Mouse (Mus musculus) heart, embryonic 11.5 days (tissue): ENCODE results near the gene Slc35f6. TPM values are rescaled to one million over a fixed set of nuclear protein-coding genes. Genes with fewer than 3 reads are reported as not detected.

ENCODE experiments used
- ATAC-seq: fragments of 200-750 bp; cut with Nextera tagmentation; replicated peaks from 2 replicates; pipeline ENCODE4 v1.8.0; 2017; ENCODE audit warnings: moderate library complexity; ENCODE audit not compliant: insufficient number of reproducible peaks, low FRiP score, low TSS enrichment
- H3K27ac ChIP-seq: fragments of 300-500 bp; sonication (generic); 2 replicates; pipeline ENCODE4 v1.5.1; 2014; ENCODE audit warnings: mild to moderate bottlenecking, low read depth, low read length
- H3K27me3 ChIP-seq: fragments of 300-500 bp; sonication (generic); 2 replicates; pipeline ENCODE4 v1.6.1; 2014; ENCODE audit warnings: mild to moderate bottlenecking, low read length, mixed read lengths; ENCODE audit not compliant: control insufficient read depth, insufficient read depth
- H3K36me3 ChIP-seq: fragments of 300-500 bp; sonication (generic); 2 replicates; pipeline ENCODE4 v1.6.1; 2014; ENCODE audit warnings: mild to moderate bottlenecking, low read length, moderate library complexity, mixed read lengths; ENCODE audit not compliant: control insufficient read depth, insufficient read depth
- H3K4me1 ChIP-seq: fragments of 300-500 bp; sonication (generic); 2 replicates; pipeline ENCODE4 v1.6.1; 2014; ENCODE audit warnings: low read length; ENCODE audit not compliant: control insufficient read depth, insufficient read depth
- H3K4me2 ChIP-seq: fragments of 300-500 bp; sonication (generic); 2 replicates; pipeline ENCODE4 v1.6.1; 2014; ENCODE audit warnings: mild to moderate bottlenecking, moderate library complexity
- H3K4me3 ChIP-seq: fragments of 300-500 bp; sonication (generic); 2 replicates; pipeline ENCODE4 v1.5.1; 2014; ENCODE audit warnings: low read depth, low read length
- H3K9ac ChIP-seq: fragments of 300-500 bp; sonication (generic); 2 replicates; pipeline ENCODE4 v1.6.1; 2014; ENCODE audit warnings: mild to moderate bottlenecking, low read depth, low read length, moderate library complexity
- H3K9me3 ChIP-seq: fragments of 300-500 bp; sonication (generic); replicated peaks from 2 replicates; pipeline ENCODE4 v1.6.1; 2016; ENCODE audit warnings: low read length; ENCODE audit not compliant: control insufficient read depth
- WGBS: fragments of 180-500 bp; shearing (Covaris S2); extraction: QIAGEN DNeasy Blood & Tissue Kit; methylation state at CpG from one replicate; pipeline ENCODE4 v1.1.7; 2014; ENCODE audit not compliant: insufficient replicate concordance; 5-methylcytosine and 5-hydroxymethylcytosine counted together
- polyA plus RNA-seq: library from polyadenylated mRNA; unstranded; fragments of >200 nt; fragmentation: Nextera tagmentation; extraction: Ambion mirVana; gene quantifications from 2 replicates; pipeline ENCODE4 v1.2.1, GENCODE M21; 2014

Gene Slc35f6
- polyA plus RNA-seq, 1 experiment from 2014 or later: 22.9 TPM

DNA sequence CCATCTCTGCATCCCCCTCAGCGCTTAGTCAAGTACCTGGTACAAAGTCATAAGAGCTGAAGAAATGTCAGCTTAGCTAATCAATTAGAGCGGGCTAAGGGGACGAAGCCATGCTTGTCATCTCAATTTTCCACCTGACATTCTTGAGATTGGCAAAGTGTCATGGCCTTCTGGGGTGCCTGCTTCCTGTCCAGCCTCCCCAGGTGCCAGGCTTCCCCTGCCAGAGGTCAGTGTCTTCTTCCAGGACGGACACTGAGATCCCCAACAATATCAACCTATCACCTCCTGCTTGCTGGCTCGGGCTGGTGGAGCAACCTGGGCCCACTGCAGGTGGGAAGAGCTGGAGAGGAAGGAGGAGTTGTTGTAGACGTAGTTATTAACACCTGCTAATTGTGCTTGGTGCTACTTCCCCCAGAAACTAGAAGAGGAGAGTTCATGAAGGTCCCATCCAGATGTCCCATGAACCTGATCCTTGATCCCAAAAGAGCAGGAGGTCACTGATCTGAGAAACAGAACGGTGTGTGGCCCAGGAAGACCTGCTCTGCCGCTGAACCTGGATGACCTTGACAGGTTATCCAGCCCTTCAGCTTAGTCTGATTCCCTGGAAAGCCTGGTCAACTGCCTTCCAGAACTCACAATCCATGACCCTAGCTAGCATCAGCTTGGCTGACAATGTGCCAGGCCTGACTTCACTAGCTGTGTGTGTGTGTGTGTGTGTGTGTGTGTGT, 37.7 kb upstream of the Slc35f6 start:
- Histone ChIP-seq H3K4me2 (no peak overlapping the region), H3K27me3 (no peaks in the 10 kb centered on the region), H3K9ac (no peak overlapping the region), H3K36me3 (no peaks in the 10 kb centered on the region), H3K27ac (no peak overlapping the region), H3K4me3 (no peak overlapping the region), H3K4me1 (peaks cover 36% of the 10 kb centered on the region), H3K9me3 (no peaks in the 10 kb centered on the region)
- 73% methylated on average over 8 of the region's 8 CpGs for WGBS
- ATAC-seq: no peak

DNA sequence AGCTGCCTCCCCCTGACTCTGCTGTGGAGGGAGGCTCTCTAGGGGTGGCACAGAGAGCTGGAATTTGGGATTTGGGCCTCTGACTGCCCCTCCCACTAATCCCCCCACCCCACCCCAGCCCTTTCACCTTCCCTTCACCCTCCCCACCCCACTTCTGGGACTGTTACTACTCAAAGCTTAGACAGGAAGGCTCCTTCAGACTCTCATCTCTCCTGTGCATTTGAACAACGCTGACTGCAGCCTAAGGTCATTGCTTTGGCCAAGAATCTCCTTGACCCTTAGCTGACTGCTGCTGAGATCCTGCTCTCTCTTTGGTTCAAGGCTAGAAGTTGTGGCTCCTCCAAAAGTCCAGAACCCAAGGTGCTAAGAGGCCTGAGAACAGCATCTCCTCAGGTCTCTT, 36.6 kb upstream of the Slc35f6 start:
- H3K27me3 ChIP-seq: no peaks in the 10 kb centered on the region
- peak overlapping the region; percentile 2; the same call in 1 of the 2 replicates for H3K9ac ChIP-seq
- no peaks in the 10 kb centered on the region for H3K9me3 ChIP-seq
- H3K4me2 ChIP-seq: no peak overlapping the region
- peaks cover 39% of the 10 kb centered on the region for H3K4me1 ChIP-seq
- 74% methylated on average over 1 of the region's 1 CpGs for WGBS
- no peak overlapping the region for H3K27ac ChIP-seq
- no peaks in the 10 kb centered on the region for H3K36me3 ChIP-seq
- no peak overlapping the region for H3K4me3 ChIP-seq
- no peak for ATAC-seq

DNA sequence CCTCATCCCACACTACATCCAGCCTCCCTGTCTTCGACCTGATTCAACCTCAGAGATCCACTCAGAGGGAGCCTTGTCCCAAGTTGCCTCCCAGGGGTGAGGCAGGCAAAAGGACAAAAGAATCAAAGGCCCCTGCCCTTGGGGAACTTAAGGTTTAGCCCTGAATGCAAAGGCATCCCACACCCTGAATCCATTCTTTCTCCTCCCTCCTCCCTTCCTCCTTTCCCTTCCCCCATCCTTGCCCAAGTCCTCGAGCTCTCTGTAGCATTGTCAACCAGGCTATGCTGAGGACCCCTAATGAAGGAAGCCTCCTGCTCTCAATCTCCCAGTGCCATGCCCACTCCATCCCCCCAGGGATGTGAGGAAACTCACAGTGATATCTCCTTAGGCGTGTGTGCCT, 36.0 kb upstream of the Slc35f6 start:
- no peak overlapping the region for H3K4me2 ChIP-seq
- 0 out of 2 replicates have a peak, but pooled peaks cover 2% of the 10 kb centered on the region for H3K27me3 ChIP-seq
- H3K4me1 ChIP-seq: peaks cover 40% of the 10 kb centered on the region
- no peaks in the 10 kb centered on the region for H3K36me3 ChIP-seq
- no peaks in the 10 kb centered on the region for H3K9me3 ChIP-seq
- H3K4me3 ChIP-seq: no peak overlapping the region
- 57% methylated on average over 3 of the region's 3 CpGs for WGBS
- H3K27ac ChIP-seq: no peak overlapping the region
- no peak overlapping the region for H3K9ac ChIP-seq
- ATAC-seq: no peak

DNA sequence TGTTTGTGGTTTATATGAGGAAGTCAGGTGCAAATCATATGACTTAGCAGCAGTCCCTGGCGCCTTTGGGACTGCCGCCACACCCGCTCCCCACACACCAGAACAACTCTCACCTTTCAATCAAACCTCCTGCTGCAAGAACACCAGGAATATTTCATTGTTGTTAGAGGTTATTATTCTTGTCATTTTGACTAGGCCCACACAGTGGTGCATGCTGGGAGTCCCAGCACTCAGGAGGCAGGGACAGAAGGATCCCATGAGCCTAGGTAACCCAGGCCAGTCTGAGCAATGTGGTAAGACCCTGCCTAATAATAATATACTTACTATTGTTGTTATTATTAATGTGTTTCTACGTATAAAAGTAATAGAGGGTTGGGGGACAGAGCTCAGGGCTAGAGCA, 35.2 kb upstream of the Slc35f6 start:
- no peak for ATAC-seq
- no peak overlapping the region for H3K9ac ChIP-seq
- H3K4me3 ChIP-seq: no peak overlapping the region
- peaks cover 48% of the 10 kb centered on the region for H3K4me1 ChIP-seq
- H3K9me3 ChIP-seq: no peaks in the 10 kb centered on the region
- no peaks in the 10 kb centered on the region for H3K36me3 ChIP-seq
- 89% methylated on average over 4 of the region's 4 CpGs for WGBS
- 0 out of 2 replicates have a peak, but pooled peaks cover 2% of the 10 kb centered on the region for H3K27me3 ChIP-seq
- H3K27ac ChIP-seq: no peak overlapping the region
- H3K4me2 ChIP-seq: no peak overlapping the region

DNA sequence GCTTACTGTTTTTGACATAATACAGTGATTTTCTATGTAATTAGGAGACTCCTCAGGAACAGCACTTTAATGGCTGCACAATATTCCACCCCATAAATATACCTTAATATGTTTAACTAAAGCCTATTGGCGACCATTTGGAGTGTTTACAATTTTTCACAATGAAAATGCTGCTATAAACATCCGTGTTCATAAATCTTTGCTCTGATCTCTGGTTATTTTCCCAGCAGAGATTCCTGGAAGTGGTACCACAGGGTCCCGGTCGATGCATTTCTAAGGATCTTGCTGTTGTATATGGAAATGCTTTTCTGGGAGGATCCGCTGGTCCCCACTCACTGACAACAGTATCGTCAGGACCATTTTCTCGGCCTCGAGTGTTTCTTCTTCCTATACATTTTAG, 34.5 kb upstream of the Slc35f6 start:
- 83% methylated on average over 8 of the region's 8 CpGs for WGBS
- Histone ChIP-seq H3K27ac (peak overlapping the region; percentile 80), H3K4me2 (no peak overlapping the region), H3K4me3 (no peak overlapping the region), H3K36me3 (no peaks in the 10 kb centered on the region), H3K4me1 (peaks cover 52% of the 10 kb centered on the region), H3K9me3 (no peaks in the 10 kb centered on the region), H3K27me3 (0 out of 2 replicates have a peak, but pooled peaks cover 2% of the 10 kb centered on the region), H3K9ac (no peak overlapping the region)
- no peak for ATAC-seq

DNA sequence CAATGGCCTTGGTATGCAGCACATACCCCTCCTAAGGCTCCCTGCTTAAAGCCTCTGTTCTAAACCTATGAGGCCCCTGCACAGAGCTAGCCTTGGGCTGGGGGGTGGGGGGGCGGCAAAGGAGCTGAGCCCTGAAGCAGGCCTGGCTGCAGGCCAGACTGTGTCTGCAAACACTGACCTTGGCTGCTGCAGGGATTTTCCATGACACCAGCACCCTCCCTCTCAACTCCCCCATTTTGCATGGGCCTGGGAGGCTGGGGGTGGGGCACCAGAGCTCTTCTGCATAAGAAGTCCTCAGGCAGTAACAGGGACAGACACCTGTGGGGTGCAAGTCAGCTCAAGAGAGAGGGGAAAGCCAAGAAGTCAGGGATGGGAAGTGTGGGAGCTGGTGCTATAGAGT, 33.5 kb upstream of the Slc35f6 start:
- peak overlapping the region; percentile 40 for H3K4me2 ChIP-seq

GRCm38 (mm10) chr5:30615416-30615815, 32.3 kb upstream of the Slc35f6 start:
- H3K9me3 ChIP-seq: no peaks in the 10 kb centered on the region
- WGBS: 20% methylated on average over 6 of the region's 6 CpGs
- ATAC-seq: no peak
- no peak overlapping the region for H3K4me2 ChIP-seq
- H3K36me3 ChIP-seq: no peaks in the 10 kb centered on the region
- H3K4me3 ChIP-seq: no peak overlapping the region
- peaks cover 3% of the 10 kb centered on the region; the same call in 1 of the 2 replicates for H3K27me3 ChIP-seq
- peak overlapping the region; percentile 80 for H3K27ac ChIP-seq
- peak overlapping the region; percentile 49; the same call in 1 of the 2 replicates for H3K9ac ChIP-seq
- H3K4me1 ChIP-seq: peaks cover 52% of the 10 kb centered on the region

More for the DNA sequence above, 33.5 kb upstream of the Slc35f6 start:
- ATAC-seq: peak; percentile 75
- 0 out of 2 replicates have a peak, but pooled peaks cover 2% of the 10 kb centered on the region for H3K27me3 ChIP-seq
- H3K27ac ChIP-seq: peak overlapping the region; percentile 80
- no peaks in the 10 kb centered on the region for H3K36me3 ChIP-seq
- H3K4me3 ChIP-seq: no peak overlapping the region
- H3K9me3 ChIP-seq: no peaks in the 10 kb centered on the region
- no peak overlapping the region; the same call in 1 of the 2 replicates for H3K9ac ChIP-seq
- peaks cover 56% of the 10 kb centered on the region for H3K4me1 ChIP-seq
- 11% methylated on average over 1 of the region's 1 CpGs for WGBS

- ATAC-seq: no peak
- Histone ChIP-seq H3K36me3 (no peaks in the 10 kb centered on the region), H3K4me1 (peaks cover 52% of the 10 kb centered on the region), H3K9me3 (no peaks in the 10 kb centered on the region), H3K4me3 (no peak overlapping the region), H3K4me2 (no peak overlapping the region), H3K27ac (peak overlapping the region; percentile 80; the same call in 1 of the 2 replicates), H3K9ac (no peak overlapping the region), H3K27me3 (peaks cover 7% of the 10 kb centered on the region)
- 59% methylated on average over 4 of the region's 4 CpGs for WGBS
Measured at GRCm38 (mm10) chr5:30615819-30616218, 31.9 kb upstream of the Slc35f6 start.

DNA sequence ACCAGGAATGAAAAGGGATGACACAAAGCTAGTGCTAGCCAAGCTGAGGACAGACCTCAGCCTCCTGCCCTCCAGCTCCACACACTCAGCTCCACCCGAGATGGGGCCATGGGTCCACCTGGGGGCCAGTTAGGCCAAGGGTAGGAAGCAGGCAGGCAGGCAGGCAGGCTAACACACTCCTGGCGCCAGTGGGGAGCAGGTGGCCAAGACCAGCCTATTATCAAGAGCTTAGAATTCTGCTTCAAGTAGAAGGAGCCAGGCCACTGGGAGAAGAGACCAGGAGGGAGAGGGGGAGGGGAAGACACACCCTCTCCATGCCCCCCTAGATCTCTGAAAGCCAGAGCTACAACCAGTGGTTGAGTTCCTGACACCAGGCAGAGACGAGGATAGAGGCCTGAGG, 31.1 kb upstream of the Slc35f6 start:
- Histone ChIP-seq H3K4me3 (no peak overlapping the region), H3K9ac (no peak overlapping the region), H3K9me3 (no peaks in the 10 kb centered on the region), H3K4me2 (no peak overlapping the region), H3K27me3 (peaks cover 16% of the 10 kb centered on the region), H3K27ac (peak overlapping the region; percentile 54; the same call in 1 of the 2 replicates), H3K36me3 (no peaks in the 10 kb centered on the region), H3K4me1 (peaks cover 50% of the 10 kb centered on the region)
- no peak for ATAC-seq
- WGBS: 31% methylated on average over 3 of the region's 3 CpGs
